Mouse (Mus musculus): ENCODE measurements at regions not wholly inside any gene's neighbourhood (a gene's known extent, or its start where the extent isn't known, plus 50 kb on each side); places are given as distances from the start of the nearest gene placed in this dataset.

GRCm38 (mm10) chr4:84035347-84035746 lies 510.0 kb downstream of the Ccdc171 start:
- no peak for DNase-seq (ENCODE audit: low spot score in 2 of 2)

GRCm38 (mm10) chr4:84037535-84037934 lies 512.2 kb downstream of the Ccdc171 start:
- DNase-seq (ENCODE audit: low spot score in 2 of 2): no peak

- no peak for DNase-seq (ENCODE audit: low spot score in 2 of 2)
Observed at GRCm38 (mm10) chr4:84050243-84050642, 524.9 kb downstream of the Ccdc171 start.

- no peak for DNase-seq (ENCODE audit: low spot score in 2 of 2)
Observed at GRCm38 (mm10) chr4:84056863-84057502, 531.6 kb downstream of the Ccdc171 start.

- no peak for DNase-seq (ENCODE audit: low spot score in 2 of 2)
Observed at GRCm38 (mm10) chr4:84060187-84060586, 534.8 kb downstream of the Ccdc171 start.

- no peak for DNase-seq (ENCODE audit: low spot score in 2 of 2)
Observed at GRCm38 (mm10) chr4:84063755-84064154, 538.4 kb downstream of the Ccdc171 start.

GRCm38 (mm10) chr4:84064614-84065456 lies 539.5 kb downstream of the Ccdc171 start:
- peak in 1 of 2 experiments; percentile 24 for DNase-seq (ENCODE audit: low spot score in 2 of 2)

- DNase-seq (ENCODE audit: low spot score in 2 of 2): no peak
Observed at GRCm38 (mm10) chr4:84065457-84066124, 540.2 kb downstream of the Ccdc171 start.

GRCm38 (mm10) chr4:84067931-84068575 lies 542.7 kb downstream of the Ccdc171 start:
- DNase-seq (ENCODE audit: low spot score in 2 of 2): no peak

GRCm38 (mm10) chr4:84068947-84069663 lies 543.8 kb downstream of the Ccdc171 start:
- no peak for DNase-seq (ENCODE audit: low spot score in 2 of 2)

- DNase-seq (ENCODE audit: low spot score in 2 of 2): no peak
Observed at GRCm38 (mm10) chr4:84069681-84070080, 544.3 kb downstream of the Ccdc171 start.

- DNase-seq (ENCODE audit: low spot score in 2 of 2): no peak
Observed at GRCm38 (mm10) chr4:84070089-84070488, 544.7 kb downstream of the Ccdc171 start.

- DNase-seq (ENCODE audit: low spot score in 2 of 2): no peak
Observed at GRCm38 (mm10) chr4:84072096-84072495, 546.8 kb downstream of the Ccdc171 start.

GRCm38 (mm10) chr4:84076526-84076925 lies 551.2 kb downstream of the Ccdc171 start:
- DNase-seq (ENCODE audit: low spot score in 2 of 2): no peak

- no peak for DNase-seq (ENCODE audit: low spot score in 2 of 2)
Observed at GRCm38 (mm10) chr4:84079516-84079915, 554.2 kb downstream of the Ccdc171 start.

- DNase-seq (ENCODE audit: low spot score in 2 of 2): no peak
Observed at GRCm38 (mm10) chr4:84081518-84081917, 556.2 kb downstream of the Ccdc171 start.

GRCm38 (mm10) chr4:84088166-84088565 lies 562.8 kb downstream of the Ccdc171 start:
- DNase-seq (ENCODE audit: low spot score in 2 of 2): no peak

- no peak for DNase-seq (ENCODE audit: low spot score in 2 of 2)
Observed at GRCm38 (mm10) chr4:84092509-84092908, 567.2 kb downstream of the Ccdc171 start.

- no peak for DNase-seq (ENCODE audit: low spot score in 2 of 2)
Observed at GRCm38 (mm10) chr4:84095237-84095636, 569.9 kb downstream of the Ccdc171 start.

GRCm38 (mm10) chr4:84096081-84096480 lies 570.7 kb downstream of the Ccdc171 start:
- no peak for DNase-seq (ENCODE audit: low spot score in 2 of 2)

- no peak for DNase-seq (ENCODE audit: low spot score in 2 of 2)
Observed at GRCm38 (mm10) chr4:84099071-84099470, 573.7 kb downstream of the Ccdc171 start.

Measured in spleen, postnatal 14 days (tissue).